Mouse (Mus musculus): Measurements from ENCODE around the gene Rbms2. TPM values are rescaled to one million over a fixed set of nuclear protein-coding genes. Genes with fewer than 3 reads are reported as not detected.
A peak's percentile ranks its signal among the peaks of the same experiment; 100 is the strongest.
"Not testable (repeated sequence)": the region's sequence is repeated elsewhere in the genome, so short reads cannot be mapped to it uniquely, and the experiment has no call there.

Gene Rbms2
- polyA plus RNA-seq, 1 experiment from 2014 or later, result 13.1 TPM

GRCm38 (mm10) chr10:128093496-128094294, 86.4 kb downstream of the Rbms2 start:
- WGBS, result 23% methylated on average over 13 of the region's 13 CpGs

GRCm38 (mm10) chr10:128092506-128093495, 87.3 kb downstream of the Rbms2 start:
- ATAC-seq (ENCODE audit: low FRiP score), result peak; percentile 40

More at GRCm38 (mm10) chr10:128093496-128094294, 86.4 kb downstream of the Rbms2 start:
- Histone ChIP-seq H3K9ac (peak overlapping the region; percentile 95), H3K4me3 (peak overlapping the region; percentile 82), H3K4me2 (peak overlapping the region; percentile 87), H3K9me3 (no peaks in the 10 kb centered on the region), H3K4me1 (replicated peaks) (peaks cover 53% of the 10 kb centered on the region), H3K36me3 (peaks cover 22% of the 10 kb centered on the region), H3K27me3 (no peaks in the 10 kb centered on the region), H3K27ac (peak overlapping the region; percentile 92)
- ATAC-seq (ENCODE audit: low FRiP score), result no peak

GRCm38 (mm10) chr10:128091564-128092505, 88.3 kb downstream of the Rbms2 start, which contains the start of gene Baz2a:
Gene Baz2a, plus strand, starts transcription at chr10:128091577.
- WGBS, result under 1% methylated on average over 20 of the region's 20 CpGs
- H3K4me2 ChIP-seq, result peak within 1 kb of the TSS; percentile 87
- H3K9ac ChIP-seq, result peak within 1 kb of the TSS; percentile 95
- H3K27me3 ChIP-seq, result no peaks in the 10 kb centered on the region
- peak within 1 kb of the TSS; percentile 92 for H3K27ac ChIP-seq
- peaks cover 40% of the 10 kb centered on the region for H3K36me3 ChIP-seq
- ATAC-seq (ENCODE audit: low FRiP score), result peak; percentile 19; the same call in 1 of the 2 replicates
- peaks cover 43% of the 10 kb centered on the region for H3K4me1 ChIP-seq (replicated peaks)
- peak within 1 kb of the TSS; percentile 82 for H3K4me3 ChIP-seq
- no peaks in the 10 kb centered on the region for H3K9me3 ChIP-seq

More at GRCm38 (mm10) chr10:128092506-128093495, 87.3 kb downstream of the Rbms2 start:
- peak overlapping the region; percentile 87 for H3K4me2 ChIP-seq
- H3K4me3 ChIP-seq, result peak overlapping the region; percentile 82
- peak overlapping the region; percentile 95 for H3K9ac ChIP-seq
- peak overlapping the region; percentile 92 for H3K27ac ChIP-seq
- H3K9me3 ChIP-seq, result no peaks in the 10 kb centered on the region
- WGBS, result under 1% methylated on average over 78 of the region's 88 CpGs
- peaks cover 31% of the 10 kb centered on the region for H3K36me3 ChIP-seq
- peaks cover 44% of the 10 kb centered on the region for H3K4me1 ChIP-seq (replicated peaks)
- H3K27me3 ChIP-seq, result no peaks in the 10 kb centered on the region

GRCm38 (mm10) chr10:128090651-128091563, 89.2 kb downstream of the Rbms2 start:
- H3K36me3 ChIP-seq, result peaks cover 49% of the 10 kb centered on the region
- WGBS, result 9% methylated on average over 14 of the region's 14 CpGs
- peaks cover 43% of the 10 kb centered on the region for H3K4me1 ChIP-seq (replicated peaks)

GRCm38 (mm10) chr10:128089842-128090241, 90.3 kb downstream of the Rbms2 start:
- peaks cover 60% of the 10 kb centered on the region for H3K36me3 ChIP-seq
- H3K4me1 ChIP-seq (replicated peaks), result peaks cover 49% of the 10 kb centered on the region
- H3K9me3 ChIP-seq, result no peaks in the 10 kb centered on the region
- no peak overlapping the region for H3K27ac ChIP-seq
- no peak overlapping the region for H3K4me3 ChIP-seq
- 81% methylated on average over 5 of the region's 5 CpGs for WGBS
- H3K9ac ChIP-seq, result no peak overlapping the region
- no peak overlapping the region for H3K4me2 ChIP-seq
- ATAC-seq (ENCODE audit: low FRiP score), result no peak
- no peaks in the 10 kb centered on the region for H3K27me3 ChIP-seq

More at GRCm38 (mm10) chr10:128090651-128091563, 89.2 kb downstream of the Rbms2 start:
- H3K27ac ChIP-seq, result peak overlapping the region; percentile 92; the same call in 1 of the 2 replicates
- H3K4me2 ChIP-seq, result peak overlapping the region; percentile 87
- H3K4me3 ChIP-seq, result peak overlapping the region; percentile 82
- H3K9me3 ChIP-seq, result no peaks in the 10 kb centered on the region
- peak; percentile 40 for ATAC-seq (ENCODE audit: low FRiP score)
- H3K9ac ChIP-seq, result peak overlapping the region; percentile 95; the same call in 1 of the 2 replicates
- no peaks in the 10 kb centered on the region for H3K27me3 ChIP-seq

GRCm38 (mm10) chr10:128088181-128088580, 91.9 kb downstream of the Rbms2 start:
- H3K36me3 ChIP-seq, result peaks cover 62% of the 10 kb centered on the region
- H3K4me2 ChIP-seq, result no peak overlapping the region
- no peaks in the 10 kb centered on the region for H3K9me3 ChIP-seq
- H3K9ac ChIP-seq, result no peak overlapping the region
- H3K4me1 ChIP-seq (replicated peaks), result peaks cover 39% of the 10 kb centered on the region
- H3K27ac ChIP-seq, result no peak overlapping the region
- no peak for ATAC-seq (ENCODE audit: low FRiP score)
- 94% methylated on average over 5 of the region's 5 CpGs for WGBS
- H3K27me3 ChIP-seq, result no peaks in the 10 kb centered on the region
- no peak overlapping the region for H3K4me3 ChIP-seq

- H3K27ac ChIP-seq; H3K9ac ChIP-seq; H3K4me2 ChIP-seq; H3K9me3 ChIP-seq; H3K27me3 ChIP-seq; H3K4me3 ChIP-seq; ATAC-seq (ENCODE audit: low FRiP score): not testable (repeated sequence)
- WGBS, result 73% methylated on average over 2 of the region's 2 CpGs
- Histone ChIP-seq H3K4me1 (replicated peaks) (peaks cover 39% of the 10 kb centered on the region), H3K36me3 (peaks cover 62% of the 10 kb centered on the region)
These were observed 92.9 kb downstream of the Rbms2 start for GRCm38 (mm10) chr10:128087216-128087615.

GRCm38 (mm10) chr10:128086391-128086790, 93.7 kb downstream of the Rbms2 start:
- H3K9me3 ChIP-seq, result no peaks in the 10 kb centered on the region
- H3K27ac ChIP-seq, result no peak overlapping the region
- no peak for ATAC-seq (ENCODE audit: low FRiP score)
- 76% methylated on average over 6 of the region's 6 CpGs for WGBS
- peaks cover 62% of the 10 kb centered on the region for H3K36me3 ChIP-seq
- H3K4me2 ChIP-seq, result no peak overlapping the region
- no peak overlapping the region for H3K9ac ChIP-seq
- no peaks in the 10 kb centered on the region for H3K27me3 ChIP-seq
- H3K4me3 ChIP-seq, result no peak overlapping the region
- H3K4me1 ChIP-seq (replicated peaks), result peaks cover 39% of the 10 kb centered on the region

- Histone ChIP-seq H3K27ac (peak overlapping the region; percentile 93), H3K4me1 (replicated peaks) (peaks cover 30% of the 10 kb centered on the region), H3K36me3 (peaks cover 45% of the 10 kb centered on the region), H3K4me3 (peak overlapping the region; percentile 95), H3K4me2 (peak overlapping the region; percentile 95), H3K9me3 (no peaks in the 10 kb centered on the region), H3K27me3 (no peaks in the 10 kb centered on the region), H3K9ac (peak overlapping the region; percentile 99)
- WGBS, result 6% methylated on average over 3 of the region's 3 CpGs
- no peak for ATAC-seq (ENCODE audit: low FRiP score)
These were observed 95.9 kb downstream of the Rbms2 start for GRCm38 (mm10) chr10:128084160-128084559.

- H3K4me2 ChIP-seq, result peak overlapping the region; percentile 95
- H3K27ac ChIP-seq, result peak overlapping the region; percentile 93
- H3K27me3 ChIP-seq, result no peaks in the 10 kb centered on the region
- WGBS, result under 1% methylated on average over 22 of the region's 22 CpGs
- H3K4me1 ChIP-seq (replicated peaks), result peaks cover 30% of the 10 kb centered on the region
- peak overlapping the region; percentile 99 for H3K9ac ChIP-seq
- peak; percentile 14 for ATAC-seq (ENCODE audit: low FRiP score)
- H3K4me3 ChIP-seq, result peak overlapping the region; percentile 95
- H3K9me3 ChIP-seq, result no peaks in the 10 kb centered on the region
- peaks cover 40% of the 10 kb centered on the region for H3K36me3 ChIP-seq
These were observed 96.4 kb downstream of the Rbms2 start for GRCm38 (mm10) chr10:128083688-128084087.
